Mouse (Mus musculus) brain, embryonic 14.5 days (tissue): ENCODE measurements at regions not wholly inside any gene's neighbourhood (a gene's known extent, or its start where the extent isn't known, plus 50 kb on each side); places are given as distances from the start of the nearest gene placed in this dataset.

Experiments used
- CTCF ChIP-seq: fragments of 200-500 bp; IDR thresholded peaks from 2 replicates; pipeline ENCODE4 v1.5.1; 2012; ENCODE audit warnings: inconsistent platforms, mild to moderate bottlenecking, moderate library complexity, borderline replicate concordance; ENCODE audit not compliant: insufficient read depth, insufficient read length; ENCODE audit errors: extremely low read depth
- POLR2A ChIP-seq: fragments of 200-500 bp; IDR thresholded peaks from 2 replicates; pipeline ENCODE4 v1.6.1; 2012; ENCODE audit warnings: mild to moderate bottlenecking, inconsistent platforms, borderline replicate concordance; ENCODE audit not compliant: poor library complexity, insufficient read depth, insufficient read length, severe bottlenecking; ENCODE audit errors: extremely low read depth

DNA sequence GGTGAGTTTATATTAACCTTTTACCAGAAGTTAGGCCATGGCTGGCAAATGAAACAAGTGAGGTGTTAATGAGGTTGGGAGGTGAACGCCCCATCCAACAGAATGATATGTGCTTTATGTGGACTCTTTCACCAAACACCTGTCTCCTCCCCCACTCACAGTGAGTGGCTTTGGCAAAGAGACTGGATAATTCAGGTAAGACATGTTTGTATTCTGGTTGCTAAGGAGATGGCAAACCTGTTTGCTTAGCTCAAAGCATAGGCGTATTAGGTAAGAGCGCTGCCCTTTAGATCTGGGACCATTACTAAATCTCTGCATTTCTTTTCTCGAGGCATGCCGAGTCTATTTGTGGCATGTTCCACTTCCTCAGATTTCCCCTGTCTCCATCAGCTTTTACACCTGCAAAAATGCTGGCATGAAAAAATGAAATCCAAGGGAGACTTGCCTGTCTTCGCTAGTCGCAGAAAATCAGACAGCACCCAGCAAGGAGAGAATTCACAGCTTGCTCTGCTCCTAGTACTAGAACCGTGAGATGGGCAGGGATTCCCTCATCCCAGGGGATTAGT lies 176.7 kb upstream of the Serp2 start:
- TF ChIP-seq CTCF (no peak), POLR2A (no peak)
